Mouse (Mus musculus) neural tube, embryonic 15.5 days (tissue): ENCODE data around the gene Dpysl4. TPM values are rescaled to one million over a fixed set of nuclear protein-coding genes. Genes with fewer than 3 reads are reported as not detected.

Source experiments
- ATAC-seq: fragments of 200-750 bp; cut with Nextera tagmentation; 2 replicates; pipeline ENCODE4 v1.8.0; 2017; ENCODE audit warnings: mild to moderate bottlenecking, moderate TSS enrichment, moderate library complexity; ENCODE audit not compliant: low FRiP score
- H3K27ac ChIP-seq: fragments of 300-500 bp; sonication (generic); replicated peaks from 2 replicates; pipeline ENCODE4 v1.5.1; 2015; ENCODE audit warnings: mild to moderate bottlenecking, inconsistent platforms
- H3K27me3 ChIP-seq: fragments of 300-500 bp; sonication (generic); replicated peaks from 2 replicates; pipeline ENCODE4 v1.6.1; 2015; ENCODE audit warnings: inconsistent platforms
- H3K36me3 ChIP-seq: fragments of 300-500 bp; sonication (generic); 2 replicates; pipeline ENCODE4 v1.6.1; 2015; ENCODE audit warnings: inconsistent platforms
- H3K4me1 ChIP-seq: fragments of 300-500 bp; sonication (generic); 2 replicates; pipeline ENCODE4 v1.6.1; 2015; ENCODE audit warnings: inconsistent platforms
- H3K4me2 ChIP-seq: fragments of 300-500 bp; sonication (generic); 2 replicates; pipeline ENCODE4 v1.6.1; 2015; ENCODE audit warnings: inconsistent platforms, mild to moderate bottlenecking, moderate library complexity
- H3K4me3 ChIP-seq: fragments of 300-500 bp; sonication (generic); replicated peaks from 2 replicates; pipeline ENCODE4 v1.5.1; 2015; ENCODE audit warnings: mild to moderate bottlenecking, inconsistent platforms
- H3K9ac ChIP-seq: fragments of 300-500 bp; sonication (generic); replicated peaks from 2 replicates; pipeline ENCODE4 v1.6.1; 2015; ENCODE audit warnings: mild to moderate bottlenecking, inconsistent platforms
- H3K9me3 ChIP-seq: fragments of 300-500 bp; sonication (generic); replicated peaks from 2 replicates; pipeline ENCODE4 v1.6.1; 2016; ENCODE audit warnings: inconsistent platforms
- WGBS: fragments of 180-500 bp; shearing (Covaris S2); methylation state at CpG from one replicate; pipeline ENCODE4 v1.1.7; 2015; ENCODE audit warnings: mixed read lengths; 5-methylcytosine and 5-hydroxymethylcytosine counted together
- polyA plus RNA-seq: library from polyadenylated mRNA; unstranded; fragments of >200 nt; fragmentation: Nextera tagmentation; extraction: Ambion mirVana; gene quantifications from 2 replicates; pipeline ENCODE4 v1.2.1, GENCODE M21; 2015

Gene Dpysl4
- polyA plus RNA-seq, 1 experiment from 2014 or later, result 181 TPM

GRCm38 (mm10) chr7:139131538-139131937 is 45.7 kb downstream of the Dpysl4 start:
- no peaks in the 10 kb centered on the region for H3K9me3 ChIP-seq
- ATAC-seq, result no peak
- no peak overlapping the region for H3K4me2 ChIP-seq
- peaks cover 10% of the 10 kb centered on the region for H3K4me1 ChIP-seq
- no peaks in the 10 kb centered on the region for H3K36me3 ChIP-seq
- H3K4me3 ChIP-seq, result no peak overlapping the region
- no peak overlapping the region for H3K9ac ChIP-seq
- no peak overlapping the region for H3K27ac ChIP-seq
- WGBS, result 65% methylated on average over 8 of the region's 8 CpGs
- no peaks in the 10 kb centered on the region for H3K27me3 ChIP-seq

- H3K27me3 ChIP-seq, result no peaks in the 10 kb centered on the region
- H3K9ac ChIP-seq, result no peak overlapping the region
- ATAC-seq, result no peak
- 51% methylated on average over 3 of the region's 3 CpGs for WGBS
- H3K36me3 ChIP-seq, result no peaks in the 10 kb centered on the region
- no peaks in the 10 kb centered on the region for H3K9me3 ChIP-seq
- no peak overlapping the region for H3K27ac ChIP-seq
- H3K4me1 ChIP-seq, result peaks cover 22% of the 10 kb centered on the region
- no peak overlapping the region for H3K4me2 ChIP-seq
- H3K4me3 ChIP-seq, result no peak overlapping the region
These were observed 47.6 kb downstream of the Dpysl4 start for GRCm38 (mm10) chr7:139133446-139133845.

- Histone ChIP-seq H3K9me3 (no peaks in the 10 kb centered on the region), H3K4me2 (no peak overlapping the region), H3K27ac (no peak overlapping the region), H3K9ac (no peak overlapping the region), H3K27me3 (no peaks in the 10 kb centered on the region), H3K36me3 (no peaks in the 10 kb centered on the region), H3K4me1 (peaks cover 30% of the 10 kb centered on the region), H3K4me3 (no peak overlapping the region)
- 80% methylated on average over 5 of the region's 5 CpGs for WGBS
- no peak for ATAC-seq
These were observed 49.4 kb downstream of the Dpysl4 start for GRCm38 (mm10) chr7:139135236-139135635.

- Histone ChIP-seq H3K9me3 (no peaks in the 10 kb centered on the region), H3K27ac (no peak overlapping the region)
- WGBS, result 69% methylated on average over 5 of the region's 5 CpGs
These were observed 51.2 kb downstream of the Dpysl4 start for GRCm38 (mm10) chr7:139136906-139137491.

GRCm38 (mm10) chr7:139139921-139140461 is 54.2 kb downstream of the Dpysl4 start:
- Histone ChIP-seq H3K36me3 (no peaks in the 10 kb centered on the region), H3K4me1 (peaks cover 31% of the 10 kb centered on the region), H3K27me3 (no peaks in the 10 kb centered on the region), H3K4me3 (no peak overlapping the region), H3K9ac (no peak overlapping the region), H3K4me2 (no peak overlapping the region), H3K27ac (peak overlapping the region; percentile 25; the same call in 1 of the 2 replicates), H3K9me3 (no peaks in the 10 kb centered on the region)
- peak; percentile 52; the same call in 1 of the 2 replicates for ATAC-seq
- 7% methylated on average over 11 of the region's 11 CpGs for WGBS

More at GRCm38 (mm10) chr7:139136906-139137491, 51.2 kb downstream of the Dpysl4 start:
- no peak overlapping the region for H3K4me3 ChIP-seq
- no peak overlapping the region for H3K9ac ChIP-seq
- no peaks in the 10 kb centered on the region for H3K36me3 ChIP-seq
- H3K4me2 ChIP-seq, result no peak overlapping the region
- no peaks in the 10 kb centered on the region for H3K27me3 ChIP-seq
- ATAC-seq, result peak; percentile 66
- H3K4me1 ChIP-seq, result peaks cover 31% of the 10 kb centered on the region

GRCm38 (mm10) chr7:139143785-139144184 is 58.0 kb downstream of the Dpysl4 start:
- no peak overlapping the region for H3K4me2 ChIP-seq
- H3K27me3 ChIP-seq, result no peaks in the 10 kb centered on the region
- no peak overlapping the region for H3K27ac ChIP-seq
- H3K4me1 ChIP-seq, result peaks cover 29% of the 10 kb centered on the region
- no peak overlapping the region for H3K4me3 ChIP-seq
- WGBS, result 63% methylated on average over 1 of the region's 1 CpGs
- no peaks in the 10 kb centered on the region for H3K9me3 ChIP-seq
- H3K36me3 ChIP-seq, result no peaks in the 10 kb centered on the region
- no peak overlapping the region for H3K9ac ChIP-seq
- no peak for ATAC-seq

GRCm38 (mm10) chr7:139145891-139146290 is 60.1 kb downstream of the Dpysl4 start:
- WGBS, result 21% methylated on average over 7 of the region's 7 CpGs
- H3K9me3 ChIP-seq, result no peaks in the 10 kb centered on the region
- H3K36me3 ChIP-seq, result no peaks in the 10 kb centered on the region
- H3K4me3 ChIP-seq, result no peak overlapping the region
- ATAC-seq, result no peak
- no peak overlapping the region for H3K9ac ChIP-seq
- H3K27me3 ChIP-seq, result no peaks in the 10 kb centered on the region
- no peak overlapping the region for H3K27ac ChIP-seq
- no peak overlapping the region for H3K4me2 ChIP-seq
- peaks cover 28% of the 10 kb centered on the region for H3K4me1 ChIP-seq

- Histone ChIP-seq H3K36me3 (no peaks in the 10 kb centered on the region), H3K4me3 (no peak overlapping the region), H3K9me3 (no peaks in the 10 kb centered on the region), H3K9ac (no peak overlapping the region), H3K27ac (0 out of 2 replicates have a peak overlapping the region, but pooled peaks have one; percentile 33), H3K4me2 (no peak overlapping the region), H3K27me3 (no peaks in the 10 kb centered on the region), H3K4me1 (peaks cover 37% of the 10 kb centered on the region)
- no peak for ATAC-seq
- 48% methylated on average over 4 of the region's 4 CpGs for WGBS
These were observed 61.6 kb downstream of the Dpysl4 start for GRCm38 (mm10) chr7:139147360-139147759.

- H3K4me2 ChIP-seq, result no peak overlapping the region
- ATAC-seq, result no peak
- H3K36me3 ChIP-seq, result no peaks in the 10 kb centered on the region
- H3K27ac ChIP-seq, result no peak overlapping the region
- H3K4me3 ChIP-seq, result no peak overlapping the region
- H3K4me1 ChIP-seq, result peaks cover 37% of the 10 kb centered on the region
- H3K9ac ChIP-seq, result no peak overlapping the region
- H3K27me3 ChIP-seq, result no peaks in the 10 kb centered on the region
- H3K9me3 ChIP-seq, result no peaks in the 10 kb centered on the region
- WGBS, result 43% methylated on average over 7 of the region's 7 CpGs
These were observed 63.6 kb downstream of the Dpysl4 start for GRCm38 (mm10) chr7:139149373-139149772.

- 32% methylated on average over 10 of the region's 10 CpGs for WGBS
- Histone ChIP-seq H3K27me3 (no peaks in the 10 kb centered on the region), H3K4me1 (peaks cover 37% of the 10 kb centered on the region), H3K4me3 (no peak overlapping the region), H3K36me3 (no peaks in the 10 kb centered on the region), H3K9ac (no peak overlapping the region), H3K27ac (peak overlapping the region; percentile 46), H3K9me3 (no peaks in the 10 kb centered on the region), H3K4me2 (peak overlapping the region; percentile 41)
- peak; percentile 91 for ATAC-seq
These were observed 65.3 kb downstream of the Dpysl4 start for GRCm38 (mm10) chr7:139151116-139151515.
